Mouse (Mus musculus): ENCODE measurements around the gene Synpo2l. TPM values are rescaled to one million over a fixed set of nuclear protein-coding genes. Genes with fewer than 3 reads are reported as not detected.

The Synpo2l gene
- total and polyA plus RNA-seq, 2 experiments from 2014 or later, result 0.28 to 0.33 TPM

DNA sequence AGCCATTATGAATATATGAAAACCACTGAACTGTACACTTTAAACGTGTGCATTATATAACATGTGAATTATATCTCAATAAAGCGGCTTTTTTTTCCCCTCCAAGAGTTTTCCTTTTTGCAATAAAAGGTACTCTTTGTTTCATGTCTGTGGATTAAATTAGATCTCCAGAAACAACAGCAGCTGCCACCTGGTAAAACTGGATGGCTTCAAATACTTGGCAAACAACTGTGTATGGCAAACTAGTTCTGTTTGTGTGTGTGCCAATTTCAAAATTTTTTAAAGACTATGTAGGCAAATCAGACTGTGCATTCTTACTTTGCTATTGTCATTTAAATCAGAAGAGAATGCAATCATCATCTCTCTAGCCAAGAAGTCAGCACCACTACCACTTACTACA, 46.3 kb downstream of the Synpo2l start:
- TF ChIP-seq CTCF (IDR thresholded peaks at IDR 0.05), result no peak
- H3K9ac ChIP-seq (replicated peaks; ENCODE audit: low read length, poor library complexity, severe bottlenecking), result no peak overlapping the region
- H3K27me3 ChIP-seq (ENCODE audit: insufficient read depth, low read length), result no peaks in the 10 kb centered on the region
- DNase-seq (ENCODE audit: low spot score) (no peak), ATAC-seq (ENCODE audit: low FRiP score) (no peak)
- no peaks in the 10 kb centered on the region for H3K9me3 ChIP-seq (ENCODE audit: low read length)
- H3K27ac ChIP-seq (ENCODE audit: low read depth, low read length), result no peak overlapping the region
- no peak overlapping the region for H3K4me3 ChIP-seq (ENCODE audit: low read depth, low read length)
- 85% methylated on average over 2 of the region's 2 CpGs for WGBS
- no peaks in the 10 kb centered on the region for H3K36me3 ChIP-seq (ENCODE audit: insufficient read depth, low read length)
- no peak overlapping the region for H3K4me2 ChIP-seq (ENCODE audit: low read depth, low read length, poor library complexity, severe bottlenecking)
- H3K4me1 ChIP-seq (ENCODE audit: insufficient read depth, low read length), result no peaks in the 10 kb centered on the region

DNA sequence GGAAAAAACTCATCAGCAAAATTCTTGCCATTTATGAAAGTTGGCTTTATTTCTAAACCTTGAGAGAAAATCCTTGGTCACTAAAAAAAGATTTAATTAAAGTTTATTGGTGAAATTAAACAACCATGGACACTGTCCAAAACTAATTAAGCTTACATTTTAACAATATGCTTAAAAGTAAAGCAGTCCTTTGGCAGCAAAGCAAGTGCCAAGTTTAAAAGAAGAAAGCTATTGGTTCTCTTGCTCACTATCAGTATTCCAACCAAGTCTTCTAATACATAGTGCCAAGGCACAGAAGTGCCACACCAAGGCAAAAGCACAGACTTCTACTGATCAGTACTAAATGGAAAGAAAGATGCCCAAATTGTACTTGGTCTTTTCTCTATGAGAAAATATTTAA, 49.0 kb downstream of the Synpo2l start:
- H3K9me3 ChIP-seq (ENCODE audit: low read length), result no peaks in the 10 kb centered on the region
- no peaks in the 10 kb centered on the region for H3K27me3 ChIP-seq (ENCODE audit: insufficient read depth, low read length)
- no peak overlapping the region for H3K4me3 ChIP-seq (ENCODE audit: low read depth, low read length)
- H3K36me3 ChIP-seq (ENCODE audit: insufficient read depth, low read length), result no peaks in the 10 kb centered on the region
- TF ChIP-seq CTCF (IDR thresholded peaks at IDR 0.05), result no peak
- DNase-seq (ENCODE audit: low spot score), result peak; percentile 44
- H3K27ac ChIP-seq (ENCODE audit: low read depth, low read length), result no peak overlapping the region
- no peak overlapping the region for H3K4me2 ChIP-seq (ENCODE audit: low read depth, low read length, poor library complexity, severe bottlenecking)
- H3K9ac ChIP-seq (replicated peaks; ENCODE audit: low read length, poor library complexity, severe bottlenecking), result no peak overlapping the region
- ATAC-seq (ENCODE audit: low FRiP score), result no peak
- H3K4me1 ChIP-seq (ENCODE audit: insufficient read depth, low read length), result no peaks in the 10 kb centered on the region

DNA sequence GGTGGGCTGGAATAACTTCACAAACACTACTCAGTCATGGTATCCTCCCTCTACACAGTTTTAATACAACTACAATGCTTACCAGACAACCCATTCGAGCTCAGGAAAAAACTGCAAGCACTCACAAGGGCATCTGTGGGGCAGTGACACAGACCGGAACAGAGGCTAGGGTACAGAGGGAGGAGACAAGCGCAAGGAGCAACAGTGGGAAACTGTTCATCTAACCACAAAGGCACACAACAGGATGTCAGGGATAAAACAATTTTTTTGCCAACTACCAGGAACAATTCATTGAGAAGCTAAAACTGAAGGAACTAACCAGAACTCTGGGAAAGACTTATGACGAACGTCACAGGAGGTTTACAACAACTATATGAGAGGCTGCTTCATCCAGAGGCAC, 49.9 kb downstream of the Synpo2l start:
- Histone ChIP-seq H3K27ac (ENCODE audit: low read depth, low read length) (no peak overlapping the region), H3K4me3 (ENCODE audit: low read depth, low read length) (no peak overlapping the region), H3K9me3 (ENCODE audit: low read length) (no peaks in the 10 kb centered on the region), H3K4me2 (ENCODE audit: low read depth, low read length, poor library complexity, severe bottlenecking) (no peak overlapping the region), H3K27me3 (ENCODE audit: insufficient read depth, low read length) (no peaks in the 10 kb centered on the region), H3K4me1 (ENCODE audit: insufficient read depth, low read length) (no peaks in the 10 kb centered on the region), H3K9ac (replicated peaks; ENCODE audit: low read length, poor library complexity, severe bottlenecking) (no peak overlapping the region), H3K36me3 (ENCODE audit: insufficient read depth, low read length) (no peaks in the 10 kb centered on the region)
- WGBS, result 81% methylated on average over 5 of the region's 5 CpGs
- no peak for ATAC-seq (ENCODE audit: low FRiP score)
- no peak for DNase-seq (ENCODE audit: low spot score)
- TF ChIP-seq CTCF (IDR thresholded peaks at IDR 0.05), result no peak

GRCm38 (mm10) chr14:20616421-20616820, 51.7 kb downstream of the Synpo2l start:
- TF ChIP-seq CTCF (IDR thresholded peaks at IDR 0.05), result no peak
- H3K4me1 ChIP-seq (ENCODE audit: insufficient read depth, low read length), result no peaks in the 10 kb centered on the region
- no peak overlapping the region for H3K4me2 ChIP-seq (ENCODE audit: low read depth, low read length, poor library complexity, severe bottlenecking)
- H3K36me3 ChIP-seq (ENCODE audit: insufficient read depth, low read length), result no peaks in the 10 kb centered on the region
- no peak overlapping the region for H3K4me3 ChIP-seq (ENCODE audit: low read depth, low read length)
- no peak overlapping the region for H3K9ac ChIP-seq (replicated peaks; ENCODE audit: low read length, poor library complexity, severe bottlenecking)
- H3K27me3 ChIP-seq (ENCODE audit: insufficient read depth, low read length), result no peaks in the 10 kb centered on the region
- H3K27ac ChIP-seq (ENCODE audit: low read depth, low read length), result no peak overlapping the region
- 41% methylated on average over 2 of the region's 2 CpGs for WGBS
- DNase-seq (ENCODE audit: low spot score) (no peak), ATAC-seq (ENCODE audit: low FRiP score) (no peak)
- no peaks in the 10 kb centered on the region for H3K9me3 ChIP-seq (ENCODE audit: low read length)

- no peaks in the 10 kb centered on the region for H3K4me1 ChIP-seq (ENCODE audit: insufficient read depth, low read length)
- H3K9ac ChIP-seq (replicated peaks; ENCODE audit: low read length, poor library complexity, severe bottlenecking), result no peak overlapping the region
- DNase-seq (ENCODE audit: low spot score) (no peak), ATAC-seq (ENCODE audit: low FRiP score) (no peak)
- TF ChIP-seq CTCF (IDR thresholded peaks at IDR 0.05), result no peak
- H3K27me3 ChIP-seq (ENCODE audit: insufficient read depth, low read length), result no peaks in the 10 kb centered on the region
- 99% methylated on average over 2 of the region's 2 CpGs for WGBS
- no peak overlapping the region for H3K4me3 ChIP-seq (ENCODE audit: low read depth, low read length)
- H3K9me3 ChIP-seq (ENCODE audit: low read length), result no peaks in the 10 kb centered on the region
- H3K36me3 ChIP-seq (ENCODE audit: insufficient read depth, low read length), result no peaks in the 10 kb centered on the region
- no peak overlapping the region for H3K4me2 ChIP-seq (ENCODE audit: low read depth, low read length, poor library complexity, severe bottlenecking)
- H3K27ac ChIP-seq (ENCODE audit: low read depth, low read length), result no peak overlapping the region
Measured at GRCm38 (mm10) chr14:20615075-20615474, 53.1 kb downstream of the Synpo2l start.

DNA sequence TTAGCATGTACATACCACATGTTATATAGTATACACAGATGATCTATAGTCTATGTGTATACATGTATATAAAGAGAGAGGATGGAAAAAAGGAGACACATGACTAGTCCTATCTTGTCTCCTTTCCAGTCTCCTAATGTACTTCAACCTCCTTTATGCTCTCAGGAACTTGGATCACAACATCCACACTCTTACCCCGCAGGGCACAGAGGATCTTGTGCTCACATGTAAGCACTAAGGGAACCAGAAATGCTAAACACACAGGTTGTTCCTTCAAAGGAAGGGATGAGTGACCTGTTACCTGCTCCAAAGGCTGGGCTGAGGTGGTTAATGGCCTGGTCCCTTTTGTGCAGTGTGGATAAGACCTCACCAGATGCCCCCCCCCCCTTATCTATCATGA, 55.3 kb downstream of the Synpo2l start:
- WGBS, result 100% methylated on average over 1 of the region's 1 CpGs
- Histone ChIP-seq H3K4me1 (ENCODE audit: insufficient read depth, low read length) (no peaks in the 10 kb centered on the region), H3K9me3 (ENCODE audit: low read length) (no peaks in the 10 kb centered on the region), H3K27ac (ENCODE audit: low read depth, low read length) (no peak overlapping the region), H3K27me3 (ENCODE audit: insufficient read depth, low read length) (no peaks in the 10 kb centered on the region), H3K4me3 (ENCODE audit: low read depth, low read length) (no peak overlapping the region), H3K36me3 (ENCODE audit: insufficient read depth, low read length) (no peaks in the 10 kb centered on the region), H3K4me2 (ENCODE audit: low read depth, low read length, poor library complexity, severe bottlenecking) (no peak overlapping the region), H3K9ac (replicated peaks; ENCODE audit: low read length, poor library complexity, severe bottlenecking) (no peak overlapping the region)
- no peak for ATAC-seq (ENCODE audit: low FRiP score)
- DNase-seq (ENCODE audit: low spot score), result no peak
- TF ChIP-seq CTCF (IDR thresholded peaks at IDR 0.05), result no peak

Measured in midbrain, postnatal 0 days (tissue).